Mouse (Mus musculus): ENCODE results near the gene Tfeb. TPM values are rescaled to one million over a fixed set of nuclear protein-coding genes. Genes with fewer than 3 reads are reported as not detected.
A peak's percentile ranks its signal among the peaks of the same experiment; 100 is the strongest.

Gene Tfeb
- polyA plus RNA-seq, 1 experiment from 2014 or later = 3.0 TPM

- no peak overlapping the region for H3K9ac ChIP-seq (ENCODE audit: low read depth, low read length)
- WGBS = 82% methylated on average over 13 of the region's 13 CpGs
- no peaks in the 10 kb centered on the region for H3K36me3 ChIP-seq (ENCODE audit: control insufficient read depth, insufficient read depth, low read length)
- ATAC-seq = no peak
- no peaks in the 10 kb centered on the region for H3K27me3 ChIP-seq (ENCODE audit: control insufficient read depth, insufficient read depth, low read depth, low read length)
- H3K27ac ChIP-seq (ENCODE audit: low read length) = no peak overlapping the region
- no peaks in the 10 kb centered on the region; the same call in 1 of the 2 replicates for H3K4me1 ChIP-seq (ENCODE audit: control insufficient read depth, insufficient read depth, low read length)
- no peak overlapping the region for H3K4me2 ChIP-seq (ENCODE audit: low read length)
- H3K4me3 ChIP-seq (ENCODE audit: low read depth, low read length) = no peak overlapping the region
- H3K9me3 ChIP-seq (replicated peaks; ENCODE audit: control insufficient read depth, low read length, poor library complexity, severe bottlenecking) = no peaks in the 10 kb centered on the region
These were observed 81.4 kb downstream of the Tfeb start for GRCm38 (mm10) chr17:47818038-47818725.

- Histone ChIP-seq H3K27ac (ENCODE audit: low read length) (no peak overlapping the region), H3K4me1 (ENCODE audit: control insufficient read depth, insufficient read depth, low read length) (no peaks in the 10 kb centered on the region), H3K27me3 (ENCODE audit: control insufficient read depth, insufficient read depth, low read depth, low read length) (no peaks in the 10 kb centered on the region), H3K36me3 (ENCODE audit: control insufficient read depth, insufficient read depth, low read length) (no peaks in the 10 kb centered on the region), H3K9ac (ENCODE audit: low read depth, low read length) (no peak overlapping the region), H3K9me3 (replicated peaks; ENCODE audit: control insufficient read depth, low read length, poor library complexity, severe bottlenecking) (no peaks in the 10 kb centered on the region), H3K4me3 (ENCODE audit: low read depth, low read length) (no peak overlapping the region), H3K4me2 (ENCODE audit: low read length) (no peak overlapping the region)
- WGBS = 72% methylated on average over 8 of the region's 8 CpGs
- ATAC-seq = no peak
These were observed 84.5 kb downstream of the Tfeb start for GRCm38 (mm10) chr17:47821339-47821738.

GRCm38 (mm10) chr17:47831161-47831560 lies 94.3 kb downstream of the Tfeb start:
- no peak overlapping the region for H3K9ac ChIP-seq (ENCODE audit: low read depth, low read length)
- H3K9me3 ChIP-seq (replicated peaks; ENCODE audit: control insufficient read depth, low read length, poor library complexity, severe bottlenecking) = no peaks in the 10 kb centered on the region
- 10% methylated on average over 9 of the region's 9 CpGs for WGBS
- no peaks in the 10 kb centered on the region for H3K36me3 ChIP-seq (ENCODE audit: control insufficient read depth, insufficient read depth, low read length)
- H3K4me1 ChIP-seq (ENCODE audit: control insufficient read depth, insufficient read depth, low read length) = peaks cover 9% of the 10 kb centered on the region
- no peak overlapping the region for H3K4me3 ChIP-seq (ENCODE audit: low read depth, low read length)
- ATAC-seq = no peak
- no peak overlapping the region for H3K27ac ChIP-seq (ENCODE audit: low read length)
- H3K4me2 ChIP-seq (ENCODE audit: low read length) = 0 out of 2 replicates have a peak overlapping the region, but pooled peaks have one; percentile 0
- H3K27me3 ChIP-seq (ENCODE audit: control insufficient read depth, insufficient read depth, low read depth, low read length) = peaks cover 39% of the 10 kb centered on the region

GRCm38 (mm10) chr17:47831772-47832171 lies 94.9 kb downstream of the Tfeb start:
- Histone ChIP-seq H3K4me2 (ENCODE audit: low read length) (peak overlapping the region; percentile 81; the same call in 1 of the 2 replicates), H3K27ac (ENCODE audit: low read length) (no peak overlapping the region), H3K9me3 (replicated peaks; ENCODE audit: control insufficient read depth, low read length, poor library complexity, severe bottlenecking) (no peaks in the 10 kb centered on the region), H3K9ac (ENCODE audit: low read depth, low read length) (no peak overlapping the region), H3K4me3 (ENCODE audit: low read depth, low read length) (no peak overlapping the region; the same call in 1 of the 2 replicates), H3K4me1 (ENCODE audit: control insufficient read depth, insufficient read depth, low read length) (peaks cover 9% of the 10 kb centered on the region), H3K36me3 (ENCODE audit: control insufficient read depth, insufficient read depth, low read length) (no peaks in the 10 kb centered on the region), H3K27me3 (ENCODE audit: control insufficient read depth, insufficient read depth, low read depth, low read length) (peaks cover 39% of the 10 kb centered on the region)
- no peak for ATAC-seq
- WGBS = 44% methylated on average over 5 of the region's 5 CpGs

GRCm38 (mm10) chr17:47832501-47833028 lies 95.7 kb downstream of the Tfeb start:
- Histone ChIP-seq H3K27me3 (ENCODE audit: control insufficient read depth, insufficient read depth, low read depth, low read length) (peaks cover 39% of the 10 kb centered on the region), H3K4me2 (ENCODE audit: low read length) (peak overlapping the region; percentile 81), H3K4me3 (ENCODE audit: low read depth, low read length) (peak overlapping the region; percentile 46), H3K4me1 (ENCODE audit: control insufficient read depth, insufficient read depth, low read length) (peaks cover 9% of the 10 kb centered on the region), H3K9me3 (replicated peaks; ENCODE audit: control insufficient read depth, low read length, poor library complexity, severe bottlenecking) (no peaks in the 10 kb centered on the region), H3K27ac (ENCODE audit: low read length) (no peak overlapping the region), H3K36me3 (ENCODE audit: control insufficient read depth, insufficient read depth, low read length) (no peaks in the 10 kb centered on the region), H3K9ac (ENCODE audit: low read depth, low read length) (peak overlapping the region; percentile 57)
- WGBS = 2% methylated on average over 15 of the region's 17 CpGs
- peak; percentile 56 for ATAC-seq

GRCm38 (mm10) chr17:47833029-47833627 lies 96.3 kb downstream of the Tfeb start:
- Histone ChIP-seq H3K27ac (ENCODE audit: low read length) (no peak overlapping the region), H3K27me3 (ENCODE audit: control insufficient read depth, insufficient read depth, low read depth, low read length) (peaks cover 39% of the 10 kb centered on the region), H3K9me3 (replicated peaks; ENCODE audit: control insufficient read depth, low read length, poor library complexity, severe bottlenecking) (no peaks in the 10 kb centered on the region), H3K4me2 (ENCODE audit: low read length) (peak overlapping the region; percentile 81), H3K4me1 (ENCODE audit: control insufficient read depth, insufficient read depth, low read length) (peaks cover 9% of the 10 kb centered on the region), H3K36me3 (ENCODE audit: control insufficient read depth, insufficient read depth, low read length) (no peaks in the 10 kb centered on the region), H3K9ac (ENCODE audit: low read depth, low read length) (peak overlapping the region; percentile 57), H3K4me3 (ENCODE audit: low read depth, low read length) (peak overlapping the region; percentile 46)
- ATAC-seq = peak; percentile 49
- WGBS = under 1% methylated on average over 38 of the region's 45 CpGs

GRCm38 (mm10) chr17:47833628-47834481 lies 97.0 kb downstream of the Tfeb start:
- no peaks in the 10 kb centered on the region for H3K36me3 ChIP-seq (ENCODE audit: control insufficient read depth, insufficient read depth, low read length)
- H3K27me3 ChIP-seq (ENCODE audit: control insufficient read depth, insufficient read depth, low read depth, low read length) = peaks cover 39% of the 10 kb centered on the region
- peaks cover 9% of the 10 kb centered on the region for H3K4me1 ChIP-seq (ENCODE audit: control insufficient read depth, insufficient read depth, low read length)
- ATAC-seq = no peak
- H3K9me3 ChIP-seq (replicated peaks; ENCODE audit: control insufficient read depth, low read length, poor library complexity, severe bottlenecking) = no peaks in the 10 kb centered on the region
- H3K4me2 ChIP-seq (ENCODE audit: low read length) = peak overlapping the region; percentile 81
- H3K4me3 ChIP-seq (ENCODE audit: low read depth, low read length) = peak overlapping the region; percentile 46; the same call in 1 of the 2 replicates
- H3K9ac ChIP-seq (ENCODE audit: low read depth, low read length) = no peak overlapping the region
- H3K27ac ChIP-seq (ENCODE audit: low read length) = no peak overlapping the region
- 2% methylated on average over 45 of the region's 45 CpGs for WGBS

- ATAC-seq = no peak
- Histone ChIP-seq H3K27ac (ENCODE audit: low read length) (no peak within 1 kb of the TSS), H3K9ac (ENCODE audit: low read depth, low read length) (no peak within 1 kb of the TSS), H3K4me2 (ENCODE audit: low read length) (peak within 1 kb of the TSS; percentile 81), H3K36me3 (ENCODE audit: control insufficient read depth, insufficient read depth, low read length) (no peaks in the 10 kb centered on the region), H3K4me1 (ENCODE audit: control insufficient read depth, insufficient read depth, low read length) (peaks cover 9% of the 10 kb centered on the region), H3K27me3 (ENCODE audit: control insufficient read depth, insufficient read depth, low read depth, low read length) (peaks cover 39% of the 10 kb centered on the region), H3K4me3 (ENCODE audit: low read depth, low read length) (peak within 1 kb of the TSS; percentile 46; the same call in 1 of the 2 replicates), H3K9me3 (replicated peaks; ENCODE audit: control insufficient read depth, low read length, poor library complexity, severe bottlenecking) (no peaks in the 10 kb centered on the region)
- 4% methylated on average over 18 of the region's 18 CpGs for WGBS
These were observed 97.6 kb downstream of the Tfeb start, which contains the start of gene Mdfi for GRCm38 (mm10) chr17:47834482-47834767. Gene Mdfi, minus strand, starts transcription at chr17:47834691.
